Mouse (Mus musculus): ENCODE data around the gene Ctnnb1.

DNA sequence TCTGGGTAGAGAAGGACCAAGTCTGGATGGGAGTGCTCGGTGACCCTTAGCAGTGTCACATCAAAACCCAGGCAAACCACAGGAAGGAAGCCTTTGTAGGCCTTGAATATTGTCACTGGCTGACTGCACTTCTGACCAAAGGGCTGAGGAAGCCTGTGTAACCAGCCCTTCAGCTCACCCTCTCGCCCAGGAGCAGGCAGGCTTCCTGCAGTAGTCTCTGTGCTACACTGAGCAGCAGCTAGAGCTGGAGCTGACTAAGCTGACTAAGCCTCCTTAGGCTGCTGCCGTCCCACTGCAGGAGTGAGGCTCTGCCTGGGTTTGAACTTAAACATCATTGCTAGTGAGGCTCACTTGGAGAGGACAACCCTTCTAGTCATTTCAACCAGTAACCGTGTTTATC, 31.6 kb downstream of the Ctnnb1 start:
- TF ChIP-seq CTCF (IDR thresholded peaks at IDR 0.05; ENCODE audit: low read depth, low read length) (no peak), POLR2A (IDR thresholded peaks at IDR 0.05; ENCODE audit: borderline replicate concordance, low read depth, low read length) (no peak)

All from bone marrow macrophage, adult 2 months (primary cell).